Mouse (Mus musculus): ENCODE measurements around the gene Dtymk.
A peak's percentile ranks its signal among the peaks of the same experiment; 100 is the strongest.

Gene Dtymk

DNA sequence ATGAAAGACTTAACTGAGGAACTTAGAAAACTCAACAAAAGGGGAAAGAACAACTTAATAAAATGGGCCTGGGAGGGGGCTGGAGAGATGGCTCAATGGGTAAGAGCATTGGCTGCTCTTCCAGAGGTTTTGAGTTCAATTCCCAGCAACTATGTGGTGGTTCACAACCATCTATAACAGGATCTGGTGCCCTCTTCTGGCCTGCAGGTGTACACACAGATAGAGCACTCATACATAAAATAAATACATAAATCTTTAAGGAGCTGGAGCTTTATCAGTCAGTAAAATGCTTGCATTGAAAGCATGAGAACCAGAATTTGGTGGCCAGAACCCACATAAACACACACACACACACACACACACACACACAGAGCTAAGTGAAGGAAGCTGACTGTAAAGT, 58.8 kb downstream of the Dtymk start:
- DNase-seq (ENCODE audit: low read depth) = peak; percentile 46
